Mouse (Mus musculus): ENCODE results near the gene Zfp719. TPM values are rescaled to one million over a fixed set of nuclear protein-coding genes. Genes with fewer than 3 reads are reported as not detected.

The Zfp719 gene
- 0.06 and 0.27 TPM in 2 replicates for polyA plus RNA-seq (2012; rRNA removed)

GRCm38 (mm10) chr7:43579440-43580171 is at the start of gene Zfp719:
TSS of gene Zfp719 (plus strand) at chr7:43579610.

GRCm38 (mm10) chr7:43544225-43544977 is 35.0 kb upstream of the Zfp719 start, which contains the start of gene Cd33:
TSS of gene Cd33 (minus strand) at chr7:43544428.

GRCm38 (mm10) chr7:43562006-43562633 is 17.3 kb upstream of the Zfp719 start, which contains the start of gene Zfp658:
TSS of gene Zfp658 (plus strand) at chr7:43562256.

GRCm38 (mm10) chr7:43606896-43607742 is 27.7 kb downstream of the Zfp719 start, which contains the start of gene Zfp819:
TSS of gene Zfp819 (plus strand) at chr7:43607169.

GRCm38 (mm10) chr7:43634500-43634899 is 55.1 kb downstream of the Zfp719 start, which contains the start of gene Ceacam18:
TSS of gene Ceacam18 (plus strand) at chr7:43634707.

Other genes with a start within 250 kb of the Zfp719 start
- 1.4 and 1.7 TPM in 2 replicates for gene Siglecf, start 228.3 kb upstream of the Zfp719 start, polyA plus RNA-seq (2012; rRNA removed)
- gene Siglecg, start 171.4 kb upstream of the Zfp719 start, polyA plus RNA-seq (2012; rRNA removed), result 1.7 and 2.9 TPM in 2 replicates
- not detected in 2 replicates for gene Lim2, start 151.9 kb upstream of the Zfp719 start, polyA plus RNA-seq (2012; rRNA removed)
- gene Nkg7, start 142.5 kb upstream of the Zfp719 start, polyA plus RNA-seq (2012; rRNA removed), result 0.75 and 1.7 TPM in 2 replicates
- gene Cldnd2, start 138.8 kb upstream of the Zfp719 start, polyA plus RNA-seq (2012; rRNA removed), result not detected in 2 replicates
- 21.8 and 22.9 TPM in 2 replicates for gene Etfb, start 135.5 kb upstream of the Zfp719 start, polyA plus RNA-seq (2012; rRNA removed)
- 0.40 and 0.47 TPM in 2 replicates for gene Gm45233, start 135.5 kb upstream of the Zfp719 start, polyA plus RNA-seq (2012; rRNA removed)
- 18.5 and 34.7 TPM in 2 replicates for gene Vsig10l, start 116.5 kb upstream of the Zfp719 start, polyA plus RNA-seq (2012; rRNA removed)
- gene Iglon5, start 89.5 kb upstream of the Zfp719 start, polyA plus RNA-seq (2012; rRNA removed), result 3.7 and 4.2 TPM in 2 replicates
- not detected in 2 replicates for gene 4931406B18Rik, start 73.7 kb upstream of the Zfp719 start, polyA plus RNA-seq (2012; rRNA removed)
- gene Cd33, start 35.2 kb upstream of the Zfp719 start, polyA plus RNA-seq (2012; rRNA removed), result 2.5 and 2.8 TPM in 2 replicates
- gene Zfp658, start 17.4 kb upstream of the Zfp719 start, polyA plus RNA-seq (2012; rRNA removed), result 0.17 and 0.19 TPM in 2 replicates
- not detected in 2 replicates for gene Zfp819, start 27.6 kb downstream of the Zfp719 start, polyA plus RNA-seq (2012; rRNA removed)
- gene Ceacam18, start 55.1 kb downstream of the Zfp719 start, polyA plus RNA-seq (2012; rRNA removed), result 0.05 TPM in 1 of 2 replicates, not detected in the other
- 0.71 and 1.8 TPM in 2 replicates for gene Siglece, start 80.6 kb downstream of the Zfp719 start, polyA plus RNA-seq (2012; rRNA removed)
- gene Ctu1, start 92.4 kb downstream of the Zfp719 start, polyA plus RNA-seq (2012; rRNA removed), result 7.3 and 10.5 TPM in 2 replicates
- 8.7 and 11.1 TPM in 2 replicates for gene Klk14, start 110.8 kb downstream of the Zfp719 start, polyA plus RNA-seq (2012; rRNA removed)
- gene Klk13, start 133.0 kb downstream of the Zfp719 start, polyA plus RNA-seq (2012; rRNA removed), result 36.1 and 62.4 TPM in 2 replicates
- 2.5 and 6.0 TPM in 2 replicates for gene Klk12, start 189.3 kb downstream of the Zfp719 start, polyA plus RNA-seq (2012; rRNA removed)
- gene Klk11, start 195.0 kb downstream of the Zfp719 start, polyA plus RNA-seq (2012; rRNA removed), result 27.7 and 37.5 TPM in 2 replicates
- 70.8 and 139 TPM in 2 replicates for gene Klk10, start 201.4 kb downstream of the Zfp719 start, polyA plus RNA-seq (2012; rRNA removed)
- gene Klk9, start 212.3 kb downstream of the Zfp719 start, polyA plus RNA-seq (2012; rRNA removed), result 13.5 and 28.2 TPM in 2 replicates
- 35.2 and 46.8 TPM in 2 replicates for gene Klk8, start 218.0 kb downstream of the Zfp719 start, polyA plus RNA-seq (2012; rRNA removed)
- 5.4 and 17.8 TPM in 2 replicates for gene Klk7, start 231.7 kb downstream of the Zfp719 start, polyA plus RNA-seq (2012; rRNA removed)
- gene Klk6, start 244.9 kb downstream of the Zfp719 start, polyA plus RNA-seq (2012; rRNA removed), result 4.1 and 11.7 TPM in 2 replicates

All from stomach, adult 2 months (tissue).